8 mouse cellular contexts compared by ENCODE assay signal in genomic region chr19:24223851-24224251, GRCm38 (mm10). TPM values are rescaled to one million over a fixed set of nuclear protein-coding genes. Genes with fewer than 3 reads are reported as not detected.
DNase-seq lines count a peak whose midpoint lies in the region; ATAC-seq and TF ChIP-seq lines count a peak whose summit lies in the region.

No protein-coding gene starts in this region.

- peaks cover 2% of the 10 kb centered on the region; the same call in 1 of the 2 replicates for H3K4me1 ChIP-seq in cortical plate, adult 2 months (ENCODE audit: control insufficient read depth, insufficient read depth, low read length)
- H3K4me1 ChIP-seq in limb, embryonic 11.5 days (ENCODE audit: control insufficient read depth, insufficient read depth, low read length), result no peaks in the 10 kb centered on the region; the same call in 1 of the 2 replicates
- H3K4me1 ChIP-seq in midbrain, embryonic 16.5 days (ENCODE audit: control insufficient read depth, insufficient read depth, low read length), result peaks cover 10% of the 10 kb centered on the region

- 14% methylated on average over 11 of the region's 11 CpGs for WGBS in limb, embryonic 11.5 days
- 15% methylated on average over 11 of the region's 11 CpGs for WGBS in midbrain, embryonic 16.5 days

- TF ChIP-seq CTCF in cortical plate, adult 2 months (IDR thresholded peaks at IDR 0.05; ENCODE audit: extremely low read depth, insufficient read depth, low read length), result no peak

- TF ChIP-seq POLR2A in cortical plate, adult 2 months (IDR thresholded peaks at IDR 0.05; ENCODE audit: extremely low read depth, insufficient read depth, low read length), result no peak

- peak; percentile 20 for DNase-seq in embryo, embryonic 10 days (ENCODE audit: low spot score)
- DNase-seq in embryo, embryonic 11 days, result no peak
- peak; percentile 25 to 31 for DNase-seq in heart, postnatal 36 days
- peak; percentile 42 for DNase-seq in limb, embryonic 11.5 days (ENCODE audit: low spot score)
- DNase-seq in thymus, postnatal 14 days, result no peak
- no peak for DNase-seq in gastrocnemius, adult 18-20 months (ENCODE audit: low spot score)

- no peak for ATAC-seq in limb, embryonic 11.5 days (ENCODE audit: insufficient number of reproducible peaks, low FRiP score, low TSS enrichment, low read depth)
- no peak for ATAC-seq in midbrain, embryonic 16.5 days

- no peaks in the 10 kb centered on the region for H3K36me3 ChIP-seq in limb, embryonic 11.5 days (ENCODE audit: control insufficient read depth, insufficient read depth, low read length)
- H3K36me3 ChIP-seq in midbrain, embryonic 16.5 days (ENCODE audit: control insufficient read depth, insufficient read depth, low read length), result no peaks in the 10 kb centered on the region

- peak overlapping the region; percentile 64; the same call in 1 of the 2 replicates for H3K4me2 ChIP-seq in limb, embryonic 11.5 days (ENCODE audit: low read depth, severe bottlenecking)
- peak overlapping the region; percentile 89 for H3K4me2 ChIP-seq in midbrain, embryonic 16.5 days (ENCODE audit: low read length)

- H3K9me3 ChIP-seq in limb, embryonic 11.5 days (ENCODE audit: control insufficient read depth, low read length), result no peaks in the 10 kb centered on the region
- no peaks in the 10 kb centered on the region for H3K9me3 ChIP-seq in midbrain, embryonic 16.5 days (replicated peaks; ENCODE audit: control insufficient read depth, low read length, poor library complexity, severe bottlenecking)

- no peak overlapping the region for H3K9ac ChIP-seq in limb, embryonic 11.5 days (ENCODE audit: low read length)
- no peak overlapping the region for H3K9ac ChIP-seq in midbrain, embryonic 16.5 days (ENCODE audit: low read depth, low read length)

- peaks cover 16% of the 10 kb centered on the region for H3K27me3 ChIP-seq in limb, embryonic 11.5 days (ENCODE audit: control insufficient read depth, insufficient read depth, low read length)
- peaks cover 17% of the 10 kb centered on the region for H3K27me3 ChIP-seq in midbrain, embryonic 16.5 days (ENCODE audit: control insufficient read depth, insufficient read depth, low read depth, low read length)

- intact Hi-C loops in heart, postnatal 36 days (cut with DNase I), result loop anchor here (2.0 to 5.0 kb wide), 4 partner anchors 29 to 71 kb away; no protein-coding TSS in a partner anchor

- peak overlapping the region; percentile 70 for H3K4me3 ChIP-seq in cortical plate, adult 2 months (ENCODE audit: insufficient read depth, low read length)
- peak overlapping the region; percentile 33 for H3K4me3 ChIP-seq in limb, embryonic 11.5 days (ENCODE audit: low read depth, low read length)
- peak overlapping the region; percentile 47; the same call in 1 of the 2 replicates for H3K4me3 ChIP-seq in midbrain, embryonic 16.5 days (ENCODE audit: low read depth, low read length)

- no peak overlapping the region for H3K27ac ChIP-seq in cortical plate, adult 2 months (ENCODE audit: insufficient read depth, low read length)
- no peak overlapping the region for H3K27ac ChIP-seq in limb, embryonic 11.5 days (replicated peaks; ENCODE audit: low read depth, low read length)
- 0 out of 2 replicates have a peak overlapping the region, but pooled peaks have one; percentile 11 for H3K27ac ChIP-seq in midbrain, embryonic 16.5 days (ENCODE audit: low read length)

RNA-seq across cellular contexts. Expression of gene Tjp2, which starts 1.0 kb away (rescaled TPM):
- polyA plus RNA-seq in cortical plate, adult 2 months (2012; rRNA removed), result 16.2 and 17.1 TPM in 2 replicates
- 10 to 100 TPM; 18.2 to 21.3 TPM for total RNA-seq in heart, postnatal 36 days (2021)
- polyA plus RNA-seq in limb, embryonic 11.5 days (2014; fragmentation: Nextera tagmentation; extraction: Ambion mirVana), result 26.9 and 30.2 TPM in 2 replicates
- 11.1 and 11.6 TPM in 2 replicates for polyA plus RNA-seq in midbrain, embryonic 16.5 days (2015; fragmentation: Nextera tagmentation; extraction: Ambion mirVana)
- total RNA-seq in gastrocnemius, adult 18-20 months (2021), result 1 to 10 TPM; 2.9 to 5.2 TPM

RNA-seq across cellular contexts. Expression of gene Fxn, which starts 56.6 kb away (rescaled TPM):
- polyA plus RNA-seq in cortical plate, adult 2 months (2012; rRNA removed), result 8.8 and 9.4 TPM in 2 replicates
- total RNA-seq in heart, postnatal 36 days (2021), result 10 to 100 TPM; 27.7 to 32.7 TPM
- 59.7 and 62.7 TPM in 2 replicates for polyA plus RNA-seq in limb, embryonic 11.5 days (2014; fragmentation: Nextera tagmentation; extraction: Ambion mirVana)
- 35.1 and 39.2 TPM in 2 replicates for polyA plus RNA-seq in midbrain, embryonic 16.5 days (2015; fragmentation: Nextera tagmentation; extraction: Ambion mirVana)
- total RNA-seq in gastrocnemius, adult 18-20 months (2021), result 10 to 100 TPM; 18.0 to 19.2 TPM

Comparison
In these comparisons a context has a peak if more than half of its experiments do, and no peak if none do; other contexts are left out.
1. DNase-seq: peak in embryo, embryonic 10 days (single experiment), heart, postnatal 36 days (2 of 2) and limb, embryonic 11.5 days (single experiment); none in embryo, embryonic 11 days (single experiment), thymus, postnatal 14 days (single experiment) and gastrocnemius, adult 18-20 months (single experiment).
2. Peak in every context shown above with its lines, with median percentiles within 50 percentile points of each other: H3K4me3 ChIP-seq.